ENCODE assay signal across 8 mouse cellular contexts in the genomic region with DNA sequence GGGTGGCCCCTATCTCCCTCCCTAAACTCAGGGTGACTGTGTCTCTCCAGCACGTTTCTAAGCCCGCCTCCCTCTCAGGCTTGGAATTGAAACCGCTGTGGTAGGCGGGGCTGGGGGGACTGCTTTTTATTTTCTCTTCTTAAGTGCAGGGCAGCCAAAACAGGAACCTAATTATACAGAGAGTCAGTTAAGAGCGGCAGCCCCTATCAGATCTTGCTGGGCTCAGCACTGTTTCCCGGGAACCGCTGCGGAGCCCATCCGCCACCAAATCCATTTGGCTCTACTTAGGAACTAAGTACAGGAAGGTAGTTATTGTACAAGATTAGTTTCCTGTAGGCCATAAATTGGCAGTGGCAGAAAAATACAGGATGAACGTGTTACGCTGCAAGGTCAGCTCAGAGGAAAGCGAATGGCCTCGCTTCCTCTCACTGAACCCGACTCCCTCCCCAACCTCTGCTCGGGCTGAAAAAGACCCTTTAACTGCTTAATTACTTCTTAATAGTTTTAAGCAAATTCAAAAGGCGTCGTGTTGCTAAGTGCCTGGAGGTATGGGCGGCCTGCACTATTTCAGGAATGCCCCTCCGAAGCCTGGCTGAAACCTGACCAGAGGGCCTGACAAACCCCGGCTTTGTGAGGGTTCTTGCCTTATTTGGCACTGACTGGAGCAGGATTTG.
DNase-seq lines count a peak whose midpoint lies in the region; ATAC-seq lines count a peak whose summit lies in the region.

No protein-coding gene starts in this region.

- peaks cover 11% of the 10 kb centered on the region; the same call in 1 of the 2 replicates for H3K27me3 ChIP-seq in heart, embryonic 13.5 days (replicated peaks)
- no peaks in the 10 kb centered on the region; the same call in 1 of the 2 replicates for H3K27me3 ChIP-seq in kidney, embryonic 14.5 days (ENCODE audit: control insufficient read depth, insufficient read depth, low read length)

- peaks cover 92% of the 10 kb centered on the region for H3K4me1 ChIP-seq in heart, embryonic 13.5 days
- H3K4me1 ChIP-seq in kidney, embryonic 14.5 days (ENCODE audit: control insufficient read depth, insufficient read depth, low read length) = peaks cover 68% of the 10 kb centered on the region

- 2% methylated on average over 20 of the region's 20 CpGs for WGBS in heart, embryonic 13.5 days
- 1% methylated on average over 20 of the region's 20 CpGs for WGBS in kidney, embryonic 14.5 days

- peak overlapping the region; percentile 63 for H3K9ac ChIP-seq in heart, embryonic 13.5 days
- H3K9ac ChIP-seq in kidney, embryonic 14.5 days (ENCODE audit: low read depth, low read length) = peak overlapping the region; percentile 35; the same call in 1 of the 2 replicates

- no peaks in the 10 kb centered on the region for H3K9me3 ChIP-seq in heart, embryonic 13.5 days
- no peaks in the 10 kb centered on the region for H3K9me3 ChIP-seq in kidney, embryonic 14.5 days (ENCODE audit: control insufficient read depth, low read length)

- ATAC-seq in heart, embryonic 13.5 days (ENCODE audit: extremely low read depth, insufficient number of reproducible peaks, low FRiP score, low TSS enrichment) = no peak
- peak; percentile 50 for ATAC-seq in kidney, embryonic 14.5 days (ENCODE audit: low FRiP score, low TSS enrichment)

- H3K36me3 ChIP-seq in heart, embryonic 13.5 days = no peaks in the 10 kb centered on the region
- H3K36me3 ChIP-seq in kidney, embryonic 14.5 days (ENCODE audit: control insufficient read depth, insufficient read depth, low read length) = no peaks in the 10 kb centered on the region

- H3K4me2 ChIP-seq in heart, embryonic 13.5 days = peak overlapping the region; percentile 60
- peak overlapping the region; percentile 33 for H3K4me2 ChIP-seq in kidney, embryonic 14.5 days (replicated peaks; ENCODE audit: low read depth, low read length)

- peak overlapping the region; percentile 91 for H3K27ac ChIP-seq in heart, embryonic 13.5 days (replicated peaks)
- peak overlapping the region; percentile 92 for H3K27ac ChIP-seq in kidney, embryonic 14.5 days (ENCODE audit: low read depth, low read length)

- H3K4me3 ChIP-seq in heart, embryonic 13.5 days = peak overlapping the region; percentile 18; the same call in 1 of the 2 replicates
- no peak overlapping the region for H3K4me3 ChIP-seq in kidney, embryonic 14.5 days (ENCODE audit: low read length)

- peak; percentile 90 for DNase-seq in 416B (ENCODE audit: low read depth)
- peak; percentile 87 for DNase-seq in ES-CJ7 (ENCODE audit: low read depth, low spot score)
- DNase-seq in embryo, embryonic 11.5 days (ENCODE audit: low read depth, low spot score) = peak; percentile 50
- DNase-seq in lung, postnatal 10 days = peak; percentile 84
- DNase-seq in skeletal muscle tissue, adult 2 months (ENCODE audit: low read depth, low spot score) = peak; percentile 49
- no peak for DNase-seq in right cerebral cortex, adult 2 months (ENCODE audit: low spot score in 2 of 2)

Comparison
In these comparisons a context has a peak if more than half of its experiments do, and no peak if none do; other contexts are left out.
1. DNase-seq: peak in 416B (single experiment), ES-CJ7 (single experiment), embryo, embryonic 11.5 days (single experiment), lung, postnatal 10 days (single experiment) and skeletal muscle tissue, adult 2 months (single experiment); none in right cerebral cortex, adult 2 months (0 of 2).